Mouse (Mus musculus): Measurements from ENCODE around the gene Cwc27.

Gene Cwc27

DNA sequence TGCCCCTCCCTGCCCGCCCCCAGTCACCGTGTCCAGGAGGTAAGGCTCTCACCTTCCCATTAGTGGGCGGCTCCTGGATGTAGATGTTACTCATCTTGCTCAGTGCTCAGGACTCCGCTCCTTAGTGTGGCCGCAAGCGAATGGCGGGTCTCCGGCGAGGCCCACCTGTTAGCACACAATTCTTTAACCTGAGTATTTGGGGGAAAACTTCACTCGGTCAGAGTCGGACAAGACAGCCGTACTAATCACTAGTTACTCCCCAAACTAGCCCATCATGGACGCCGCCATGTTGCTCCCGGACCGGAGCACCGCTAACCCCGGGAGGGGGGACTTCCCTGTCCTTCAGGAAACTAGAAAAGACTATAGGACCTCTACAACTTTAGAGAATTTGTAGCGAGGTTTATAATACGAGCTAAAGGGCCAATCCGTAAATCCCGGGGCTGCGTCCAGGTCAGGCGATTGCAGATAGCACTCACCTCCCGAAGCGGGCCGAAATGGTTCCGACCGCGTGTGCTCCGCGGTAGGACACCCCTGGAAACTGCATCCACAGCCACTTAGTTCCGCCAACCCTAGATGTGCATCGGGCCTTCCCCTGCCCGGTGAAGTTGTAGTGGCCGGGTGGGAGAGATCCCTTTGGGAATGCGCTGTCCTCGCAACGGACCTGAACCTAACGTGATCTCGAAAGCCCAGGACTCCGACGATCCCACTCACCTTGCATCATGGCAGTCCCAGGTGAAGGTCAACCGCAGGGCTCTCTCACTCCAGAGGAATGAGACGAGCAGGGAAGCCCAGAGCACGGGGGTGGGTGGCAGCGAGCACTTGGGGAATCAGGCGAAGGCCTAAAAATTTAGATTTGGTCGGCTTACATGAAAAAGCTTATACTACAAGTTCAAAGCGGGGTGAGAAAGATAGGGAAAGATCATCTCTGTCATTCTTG, at the start of gene Cwc27:
Gene Cwc27 (minus strand): TSS at position 508 of the 937 bp plus-strand sequence.
- peak; percentile 91 for DNase-seq (ENCODE audit: low read depth)

DNA sequence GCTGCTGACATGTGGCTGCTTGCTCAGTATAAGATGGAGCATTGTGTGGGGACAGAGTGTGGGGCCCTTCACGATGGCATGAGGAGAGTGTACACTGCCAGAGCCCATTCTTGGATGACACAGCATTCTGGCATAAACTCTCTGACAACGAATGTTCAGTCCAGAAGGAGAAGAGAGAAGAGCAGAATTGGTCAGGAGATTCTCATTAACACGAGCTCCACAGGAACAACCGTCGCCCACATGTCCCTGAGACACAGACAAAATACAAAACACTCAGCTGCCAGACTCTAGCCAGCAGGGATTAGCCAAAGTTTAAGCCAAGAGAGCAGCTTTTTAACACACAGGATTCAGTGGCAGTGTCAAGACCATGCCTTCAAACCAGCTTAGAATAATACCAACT, 49.8 kb upstream of the Cwc27 start:
- no peak for DNase-seq (ENCODE audit: low read depth)

DNA sequence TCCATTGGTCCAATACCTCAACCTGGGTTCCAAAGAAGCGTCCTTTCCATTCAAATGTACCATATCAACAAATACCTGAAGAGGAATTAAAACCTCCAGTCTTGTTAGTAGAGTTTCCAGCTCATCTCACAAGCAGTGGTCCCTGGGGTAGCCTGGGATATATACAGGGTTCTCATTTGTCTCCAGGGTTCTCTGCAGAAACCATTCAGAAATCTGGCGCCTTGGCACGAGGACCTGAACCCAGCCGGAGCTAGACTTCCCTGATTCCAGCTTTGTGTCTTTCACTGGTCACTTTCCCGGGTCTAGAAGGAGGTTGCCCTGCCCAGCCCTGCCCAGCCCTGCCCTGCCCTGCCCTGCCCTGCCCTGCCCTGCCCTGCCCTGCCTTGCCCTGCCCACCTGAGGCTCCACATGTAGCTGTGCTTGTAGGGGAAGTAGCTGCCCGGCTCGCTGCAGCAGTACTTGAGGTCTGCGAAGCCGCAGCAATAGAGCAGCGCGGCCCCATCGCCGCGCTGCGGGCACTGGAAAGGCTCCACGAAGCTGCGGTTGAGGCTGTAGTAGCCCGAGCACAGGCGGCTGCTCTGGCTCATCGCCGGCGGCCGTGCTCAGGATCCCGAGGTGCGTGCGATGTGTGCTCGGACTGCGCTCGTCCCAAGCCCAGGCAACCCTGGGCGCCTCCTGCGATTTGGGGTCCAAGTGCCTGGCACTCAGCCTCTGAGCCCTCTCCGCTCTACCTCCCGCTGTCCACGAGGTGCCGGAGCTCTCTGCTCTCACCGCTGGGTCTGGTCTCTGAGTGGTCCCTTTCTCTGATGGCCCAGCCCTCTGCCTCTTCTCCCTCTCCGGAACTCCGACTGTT, 46.4 kb upstream of the Cwc27 start, which contains the start of gene Shisal2b:
Gene Shisal2b (minus strand): TSS at position 767 of the 853 bp plus-strand sequence.
- no peak for DNase-seq (ENCODE audit: low read depth)

DNA sequence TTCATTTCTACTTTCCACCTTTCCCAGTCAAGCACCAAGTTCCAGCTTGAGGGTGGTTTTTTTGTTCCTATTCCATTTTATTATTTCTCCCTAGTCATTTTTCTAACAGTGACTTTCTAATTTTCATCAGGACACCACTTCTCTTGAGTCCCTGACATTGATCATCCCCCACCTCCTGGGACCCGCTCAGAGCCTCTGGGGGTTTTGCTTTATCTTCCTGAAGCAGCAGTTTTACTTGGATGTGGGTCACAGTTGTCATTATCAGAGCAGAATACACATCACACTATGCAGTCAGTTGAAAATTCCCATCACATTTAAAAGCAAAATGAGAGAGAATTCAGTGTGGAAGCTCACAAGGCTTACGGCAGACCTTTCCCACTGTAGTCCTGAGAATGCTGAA, 36.7 kb upstream of the Cwc27 start:
- DNase-seq (ENCODE audit: low read depth), result no peak

DNA sequence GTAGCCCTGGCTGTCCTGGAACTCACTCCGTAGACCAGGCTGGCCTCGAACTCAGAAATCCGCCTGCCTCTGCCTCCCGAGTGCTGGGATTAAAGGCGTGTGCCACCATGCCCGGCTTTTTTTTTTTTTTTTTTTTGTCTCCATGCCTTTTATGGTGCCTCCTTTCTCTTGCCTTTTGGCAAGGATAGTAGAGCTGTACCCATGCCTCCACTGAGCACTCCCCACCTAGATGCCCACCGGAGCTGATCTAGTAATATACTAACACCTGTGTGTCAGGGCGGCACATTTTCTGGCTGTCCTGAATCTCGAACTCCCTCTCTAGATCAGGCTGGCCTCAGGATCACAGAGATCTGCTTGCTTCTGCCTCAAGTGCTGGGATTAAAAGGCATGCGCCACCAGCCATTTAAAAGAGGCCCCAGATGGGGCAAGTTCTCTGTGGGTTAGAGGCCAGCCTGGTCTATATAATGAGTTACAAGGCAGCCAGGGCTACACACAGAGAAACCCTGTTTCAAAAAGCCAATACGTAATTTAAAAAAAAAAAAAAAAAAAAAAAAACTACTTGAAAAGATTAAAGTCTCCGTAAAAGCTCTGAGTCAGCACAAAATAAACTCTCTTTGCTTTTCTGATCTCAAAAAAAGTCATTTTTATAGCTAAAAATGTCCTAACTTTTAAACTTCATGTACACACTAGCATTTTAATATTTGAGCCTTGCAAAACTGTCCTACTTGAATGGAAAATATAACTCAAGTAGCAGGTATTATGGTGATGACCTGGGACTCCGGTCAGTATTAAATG, 26.6 kb upstream of the Cwc27 start:
- DNase-seq (ENCODE audit: low read depth), result no peak

DNA sequence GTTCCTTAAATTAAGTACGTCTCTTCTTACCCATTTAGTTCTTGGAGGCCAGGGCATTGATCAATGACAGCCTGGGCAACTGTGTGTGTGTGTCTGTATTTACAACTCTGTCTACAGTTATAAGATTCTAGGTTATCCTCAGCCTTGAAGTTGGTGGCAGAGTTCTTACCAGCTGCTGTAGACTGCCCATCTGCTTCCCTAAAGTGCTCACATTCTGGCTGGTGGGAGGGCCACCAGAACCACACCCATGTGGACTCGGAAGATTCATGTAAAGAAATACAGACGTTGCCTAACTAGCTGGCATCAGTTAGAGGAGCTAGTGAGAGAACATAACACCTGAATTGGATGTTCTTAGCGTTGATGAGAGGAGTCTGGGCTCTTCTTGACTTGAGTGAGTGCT, 25.0 kb upstream of the Cwc27 start:
- no peak for DNase-seq (ENCODE audit: low read depth)

DNA sequence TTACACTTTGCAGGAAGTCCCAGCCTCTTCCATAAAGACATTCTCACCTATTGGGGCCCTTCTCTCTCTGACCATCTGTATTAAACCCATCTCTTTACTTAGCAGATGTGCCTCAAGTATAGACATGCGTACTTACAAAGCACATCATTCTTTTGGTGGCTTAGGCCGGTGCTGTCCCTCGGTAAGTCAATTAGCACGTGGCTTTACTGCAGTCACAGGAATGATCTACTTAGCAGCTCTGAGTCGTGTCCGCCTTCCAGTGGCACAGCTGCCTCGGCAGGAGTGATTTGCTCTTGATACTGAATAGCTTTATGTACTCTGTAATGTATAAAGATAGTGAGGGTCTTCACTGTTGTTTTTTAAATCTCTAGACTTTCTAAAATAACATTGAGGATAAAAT, 20.7 kb upstream of the Cwc27 start:
- DNase-seq (ENCODE audit: low read depth), result no peak

DNA sequence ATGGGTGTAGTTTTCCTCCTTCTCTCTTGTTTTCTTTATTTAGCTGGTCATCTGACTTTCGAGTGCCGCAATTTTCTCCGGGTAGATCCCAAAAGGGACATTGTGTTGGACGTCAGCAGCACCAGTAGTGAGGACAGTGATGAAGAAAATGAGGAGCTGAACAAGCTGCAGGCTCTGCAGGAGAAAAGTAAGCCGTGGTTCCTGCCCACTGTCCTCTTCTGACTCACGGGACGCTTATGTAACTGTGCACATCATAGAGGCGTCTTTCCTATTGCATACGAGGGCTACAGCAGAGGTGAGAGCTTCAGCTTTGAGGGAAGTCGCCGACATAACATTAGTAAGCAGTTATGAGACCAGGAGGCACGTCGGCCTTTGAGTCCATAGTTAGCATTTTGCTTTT, 15.9 kb upstream of the Cwc27 start:
- no peak for DNase-seq (ENCODE audit: low read depth)

DNA sequence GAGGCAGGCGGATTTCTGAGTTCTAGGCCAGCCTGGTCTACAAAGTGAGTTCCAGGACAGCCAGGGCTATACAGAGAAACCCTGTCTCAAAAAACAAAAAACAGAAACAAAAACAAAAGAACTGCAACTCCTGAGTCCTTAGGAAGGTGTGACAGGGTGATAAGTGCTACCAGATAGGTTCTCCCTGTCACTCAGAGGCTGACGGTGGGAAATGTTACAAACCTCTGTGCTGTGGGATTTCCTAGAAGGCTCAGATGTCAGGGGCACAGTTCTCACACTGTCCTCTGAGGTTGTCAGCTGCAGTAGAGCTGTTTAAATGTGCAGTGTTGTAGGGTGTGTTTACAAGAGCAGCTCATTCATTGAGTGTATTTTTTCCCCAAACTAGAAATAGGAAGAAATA, 8.5 kb upstream of the Cwc27 start:
- DNase-seq (ENCODE audit: low read depth), result no peak

DNA sequence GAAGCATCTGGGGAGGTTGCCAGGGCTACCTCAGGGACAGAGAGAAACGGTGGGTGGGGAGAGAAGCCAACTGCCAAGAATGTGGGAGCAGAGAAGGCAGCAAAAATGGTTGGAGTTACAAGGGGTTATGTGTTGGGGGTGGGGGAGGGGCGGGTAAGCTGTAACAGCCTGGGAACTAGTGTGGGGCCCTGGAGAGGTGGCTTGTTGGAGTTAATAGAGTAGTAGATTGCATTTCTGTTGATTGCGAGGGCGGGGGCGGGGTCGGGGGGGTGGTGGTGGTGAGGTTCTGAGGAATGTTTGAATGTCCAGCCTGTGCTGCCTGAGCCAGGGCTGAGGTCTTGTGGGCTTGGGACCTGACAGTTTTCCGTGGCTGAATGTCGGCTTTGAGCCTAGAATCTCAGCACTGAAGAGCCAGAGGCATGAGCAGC, 5.5 kb upstream of the Cwc27 start:
- peak; percentile 78 for DNase-seq (ENCODE audit: low read depth)

DNA sequence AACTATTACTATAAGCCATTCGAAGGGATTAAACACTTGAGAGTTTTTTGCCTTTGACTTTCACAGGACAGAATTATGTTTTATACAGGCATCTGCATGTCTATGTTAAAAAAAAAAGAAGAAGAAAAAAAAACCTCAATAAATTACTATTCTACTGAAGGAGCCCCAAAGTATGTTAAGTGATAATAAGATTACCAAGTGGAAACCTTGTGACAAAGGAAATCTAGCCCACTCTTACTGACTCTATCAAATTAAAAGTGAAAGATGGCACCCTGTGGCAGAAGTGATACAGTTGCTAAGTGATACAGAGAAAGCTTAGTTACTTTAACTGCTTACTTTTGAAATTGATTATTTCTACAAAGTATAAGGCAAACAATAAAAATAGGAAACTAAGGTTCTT, 5.0 kb upstream of the Cwc27 start:
- DNase-seq (ENCODE audit: low read depth), result no peak

DNA sequence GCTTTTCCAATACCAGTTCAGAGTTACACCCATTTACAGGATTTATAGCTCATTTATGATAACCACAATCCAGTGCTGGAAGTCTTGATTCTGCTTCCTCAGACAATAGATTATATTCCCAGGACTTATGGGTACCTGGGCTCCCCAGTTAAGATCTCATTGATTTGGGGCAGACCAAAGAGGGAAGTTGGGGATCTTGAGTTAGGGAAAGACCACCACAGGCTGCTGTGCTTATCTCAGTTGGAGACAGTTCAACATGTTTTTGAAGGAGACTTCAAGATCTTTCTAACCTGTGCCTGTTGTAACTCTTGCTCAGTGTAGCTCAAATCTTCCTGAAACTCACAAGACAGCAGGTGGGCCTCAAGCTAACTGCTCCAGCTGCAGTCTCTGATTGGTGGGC, 4.2 kb upstream of the Cwc27 start:
- no peak for DNase-seq (ENCODE audit: low read depth)

DNA sequence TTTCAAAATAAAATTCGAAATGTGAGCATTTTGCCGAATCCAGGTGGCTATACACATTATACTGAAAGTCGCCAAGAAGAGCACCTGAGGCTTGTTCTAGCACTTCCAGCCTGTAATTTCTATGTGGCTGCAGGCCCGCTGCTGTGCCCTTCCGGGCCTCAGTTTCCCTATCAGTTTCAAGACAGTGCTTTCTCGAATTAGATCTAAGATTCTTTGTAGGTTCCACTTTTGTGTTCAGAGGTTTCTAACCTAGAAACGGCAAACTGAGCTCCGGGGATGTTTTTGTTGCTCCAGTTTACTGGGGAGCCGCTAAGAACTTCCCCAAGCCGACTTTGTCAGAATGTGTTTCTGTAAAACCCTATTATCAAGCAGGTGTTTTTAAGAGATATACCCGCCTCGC, 754 bp upstream of the Cwc27 start:
- DNase-seq (ENCODE audit: low read depth), result no peak

DNA sequence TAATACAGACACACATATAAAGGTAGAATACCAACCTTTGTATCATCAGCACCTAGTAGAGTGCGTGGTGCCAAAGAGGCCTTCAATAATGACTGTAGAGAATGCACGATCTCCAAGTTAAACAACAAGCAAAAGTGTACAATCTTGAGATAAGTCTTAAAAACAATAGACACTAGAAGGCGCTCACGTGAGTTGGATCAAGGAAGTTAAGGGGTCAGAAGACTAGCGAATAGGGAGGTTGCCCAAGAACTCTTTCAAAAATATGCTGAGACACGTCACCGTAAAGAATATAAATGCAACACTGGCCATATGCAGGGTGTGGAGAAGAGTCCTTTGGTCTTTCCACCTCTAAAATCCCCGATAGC, 690 bp downstream of the Cwc27 start:
- peak; percentile 63 for DNase-seq (ENCODE audit: low read depth)

DNA sequence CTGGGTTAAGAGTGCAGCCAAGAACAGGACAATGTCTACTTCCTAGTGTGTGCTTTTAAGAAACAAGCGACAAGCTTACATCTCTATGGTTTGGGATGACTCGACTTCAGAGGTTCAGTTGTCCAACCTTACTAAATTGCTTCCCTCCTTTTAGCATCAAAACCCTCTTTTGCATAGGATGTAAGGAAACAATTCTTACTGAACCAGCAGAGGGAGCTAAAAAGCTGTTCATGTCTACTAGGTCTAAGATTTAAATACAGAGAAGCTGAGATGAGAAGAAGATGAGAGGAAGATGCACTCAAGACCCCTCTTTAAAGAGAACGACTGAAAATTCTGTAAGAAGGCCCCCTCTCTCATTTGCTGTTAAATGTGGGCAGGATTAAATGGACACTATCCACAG, 11.3 kb downstream of the Cwc27 start:
- peak; percentile 74 for DNase-seq (ENCODE audit: low read depth)

DNA sequence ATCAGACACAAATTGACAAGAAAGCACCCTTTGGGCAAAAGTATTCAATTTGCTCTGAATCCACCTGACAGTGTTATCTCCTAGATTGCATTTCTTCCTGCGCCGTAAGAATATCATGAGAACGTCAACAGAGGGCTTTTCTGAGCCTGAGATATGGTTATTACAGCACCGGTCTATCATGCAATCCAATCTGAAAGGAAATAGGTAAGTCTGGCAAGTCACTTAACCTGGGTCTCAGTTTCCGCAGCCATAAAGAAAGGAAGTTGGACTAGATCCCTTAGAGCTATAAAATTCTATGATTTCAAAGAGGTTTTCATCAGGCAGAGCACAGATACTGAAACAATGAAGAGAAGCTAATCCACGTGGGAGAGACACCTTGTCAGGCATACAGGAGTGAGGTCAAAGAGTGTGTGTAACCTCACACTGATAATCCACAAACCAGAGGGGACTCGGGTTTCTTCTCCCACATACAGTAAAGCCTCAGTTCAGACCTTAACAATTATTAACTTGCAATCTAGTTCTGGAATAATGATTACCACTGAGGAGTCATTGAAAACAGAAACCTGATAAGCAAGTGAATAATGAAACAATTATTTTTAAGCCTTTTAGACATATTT, 17.3 kb downstream of the Cwc27 start:
- no peak for DNase-seq (ENCODE audit: low read depth)

DNA sequence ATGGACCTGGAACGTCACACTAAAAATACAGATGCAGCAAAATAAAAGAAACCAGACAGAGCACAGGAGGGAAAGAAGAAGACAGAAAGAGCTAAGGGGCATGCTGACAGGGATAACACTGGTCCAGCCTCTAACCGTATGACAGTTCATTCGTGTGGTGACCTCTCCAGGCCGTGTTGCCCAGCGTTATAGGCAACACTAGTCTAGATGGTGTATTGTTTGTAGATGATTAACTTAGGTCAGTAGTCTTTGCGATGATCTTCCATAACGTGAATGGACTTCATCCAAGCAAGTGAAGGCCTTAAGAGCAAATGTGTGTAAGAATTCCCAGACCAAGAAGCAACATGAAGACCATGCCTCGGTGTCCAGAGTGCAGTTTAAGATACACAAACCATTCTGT, 17.9 kb downstream of the Cwc27 start:
- DNase-seq (ENCODE audit: low read depth), result no peak

DNA sequence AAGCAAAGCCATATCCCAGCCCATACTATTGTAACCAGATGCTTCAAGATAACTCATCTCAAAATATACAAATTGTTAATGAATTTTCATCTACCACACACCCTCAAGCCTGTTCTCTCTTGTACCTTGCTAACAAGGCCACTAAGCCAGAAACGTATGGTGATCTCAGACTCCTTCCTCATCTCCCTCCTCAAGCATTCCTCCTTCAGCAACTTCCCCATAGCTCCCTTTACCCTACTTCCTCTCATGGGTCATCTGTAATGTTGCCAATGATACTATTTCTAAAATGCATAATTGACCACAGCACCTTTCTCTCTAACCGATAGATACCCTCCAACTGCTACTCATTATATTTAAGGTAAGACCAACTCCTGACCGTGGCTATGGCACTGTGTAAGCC, 22.5 kb downstream of the Cwc27 start:
- no peak for DNase-seq (ENCODE audit: low read depth)

DNA sequence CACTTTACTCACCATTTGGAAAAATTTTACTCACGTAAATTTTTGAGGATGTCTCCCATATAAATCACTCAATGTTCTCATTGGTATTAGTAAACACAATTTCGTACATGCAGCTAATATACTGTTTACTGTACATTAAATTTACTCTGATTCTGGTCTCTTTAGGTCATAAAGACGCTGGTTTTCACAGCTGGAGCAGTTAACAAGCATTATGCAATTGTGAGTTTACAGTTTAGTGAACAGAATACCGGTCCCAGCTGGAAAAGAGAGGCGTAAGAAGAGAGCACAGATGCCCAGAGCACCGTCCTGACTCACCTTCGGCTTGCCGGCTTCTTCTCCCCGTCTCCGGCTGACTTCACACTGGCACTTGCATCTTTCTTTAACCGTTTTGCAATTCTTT, 24.8 kb downstream of the Cwc27 start, which contains the start of gene Srek1ip1:
Gene Srek1ip1 (plus strand): TSS at position 301 of the 400 bp plus-strand sequence.
- no peak for DNase-seq (ENCODE audit: low read depth)

DNA sequence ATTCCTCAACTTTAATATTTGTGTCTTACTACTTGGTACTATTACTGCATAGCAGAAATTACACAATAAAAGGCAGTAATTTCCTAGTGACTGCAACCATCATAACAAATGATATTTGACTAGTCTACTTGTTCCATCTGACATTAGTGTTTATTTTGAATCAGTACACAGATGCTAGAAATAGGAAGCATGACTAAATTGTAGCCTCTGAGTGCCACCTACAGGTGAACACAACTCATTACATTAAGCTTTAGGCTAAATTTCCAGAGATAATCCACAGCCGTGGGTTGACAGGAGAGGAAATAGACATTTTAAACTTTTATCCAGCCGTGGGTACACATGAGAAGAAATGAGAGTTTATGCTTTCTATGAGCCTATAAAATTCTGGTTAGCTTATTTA, 27.3 kb downstream of the Cwc27 start:
- DNase-seq (ENCODE audit: low read depth), result peak; percentile 78

DNA sequence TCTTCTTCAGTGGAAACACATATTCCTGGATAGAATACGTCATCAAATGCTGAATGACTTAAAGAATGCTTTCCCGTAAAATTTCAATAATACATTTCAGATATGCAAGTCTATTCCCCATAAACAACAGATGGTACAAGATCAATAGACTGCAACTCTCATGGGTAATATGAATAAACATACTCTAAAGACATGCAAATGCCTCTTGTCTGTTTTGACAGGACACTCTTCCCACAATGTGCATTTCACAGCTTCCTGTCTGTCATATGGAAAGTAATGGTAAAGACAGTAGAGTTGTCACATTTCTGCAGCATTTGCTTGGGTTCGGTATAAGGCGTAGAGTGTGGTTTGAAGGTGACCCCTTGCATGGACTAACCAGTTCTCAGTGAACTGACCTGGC, 29.7 kb downstream of the Cwc27 start:
- no peak for DNase-seq (ENCODE audit: low read depth)

All from NIH3T3 (cell line).